Mouse (Mus musculus) erythroblast, adult 5-6 weeks (primary cell): Measurements from ENCODE around the gene Sncb. TPM values are rescaled to one million over a fixed set of nuclear protein-coding genes. Genes with fewer than 3 reads are reported as not detected.

ENCODE experiments used
- ATAC-seq: replicated peaks from 2 replicates; pipeline ENCODE4 v1.8.0; 2016; ENCODE audit warnings: moderate number of reproducible peaks, mild to moderate bottlenecking, moderate TSS enrichment, inconsistent platforms; ENCODE audit not compliant: poor library complexity, low FRiP score, severe bottlenecking
- total RNA-seq, 2 experiments: library from RNA; stranded (forward) in 1 of 2; stranded (reverse) in 1 of 2; fragments of 150-400 nt in 1 of 2; fragments of 200-764, 138-1000 nt in 1 of 2; gene quantifications; 2 replicates each; pipeline versions ENCODE4 v1.2.3 to v1.2.4; 2015 to 2017; ENCODE audit warnings: low replicate concordance in 2 of 2

Gene Sncb
- total RNA-seq, 2 experiments from 2014 or later = not detected

- no peak for ATAC-seq
Observed at GRCm38 (mm10) chr13:54752656-54753055, 13.7 kb downstream of the Sncb start.

GRCm38 (mm10) chr13:54750699-54751098 is 15.7 kb downstream of the Sncb start:
- no peak for ATAC-seq

GRCm38 (mm10) chr13:54749864-54750411 is 16.5 kb downstream of the Sncb start, which contains the start of gene Gprin1:
Gprin1 (minus strand) TSS chr13:54749874.
- no peak for ATAC-seq

DNA sequence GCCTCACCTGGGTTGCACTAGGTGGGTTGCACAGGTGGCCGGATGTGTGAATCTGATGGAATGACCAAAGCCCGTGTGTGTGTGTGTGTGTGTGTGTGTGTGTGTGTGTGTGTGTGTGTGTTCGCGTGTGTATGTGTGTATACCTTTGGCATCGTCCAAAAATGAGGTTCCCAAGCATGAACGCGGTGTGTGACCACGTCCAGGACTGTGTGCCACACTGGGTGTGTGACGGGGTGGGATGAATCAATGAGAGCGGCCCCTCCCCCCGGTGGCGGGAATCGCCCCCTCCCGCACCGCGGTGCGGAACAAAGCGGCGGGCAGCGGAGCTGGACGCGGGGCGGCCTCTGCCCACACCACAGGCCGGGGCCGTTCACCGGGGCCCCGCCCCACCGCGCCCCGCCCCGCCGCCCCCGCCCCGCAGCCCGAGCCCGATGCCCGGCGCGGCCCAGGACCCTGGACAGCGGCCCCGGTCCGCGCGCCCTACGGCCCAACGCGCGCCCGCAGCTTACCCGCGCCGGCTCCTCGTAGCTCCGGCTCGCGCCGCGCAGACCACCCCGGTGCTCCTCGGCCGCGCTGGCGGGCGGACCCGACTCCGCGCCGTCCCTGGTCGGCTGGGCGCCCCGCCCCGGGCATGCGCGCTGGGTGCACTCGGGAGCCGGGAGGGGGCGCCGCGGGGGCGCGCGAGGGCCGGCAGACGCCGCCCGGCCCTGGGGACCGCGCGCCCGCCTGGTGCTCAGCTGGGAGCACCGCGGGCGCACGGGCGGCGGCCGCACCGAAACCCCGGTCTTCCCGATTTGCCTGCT is 17.1 kb downstream of the Sncb start:
- ATAC-seq = no peak

- no peak for ATAC-seq
Observed at GRCm38 (mm10) chr13:54748721-54749060, 17.7 kb downstream of the Sncb start.

- no peak for ATAC-seq
Observed at GRCm38 (mm10) chr13:54748190-54748589, 18.2 kb downstream of the Sncb start.

- no peak for ATAC-seq
Observed at GRCm38 (mm10) chr13:54746896-54747295, 19.5 kb downstream of the Sncb start.

GRCm38 (mm10) chr13:54746110-54746509 is 20.3 kb downstream of the Sncb start:
- no peak for ATAC-seq

DNA sequence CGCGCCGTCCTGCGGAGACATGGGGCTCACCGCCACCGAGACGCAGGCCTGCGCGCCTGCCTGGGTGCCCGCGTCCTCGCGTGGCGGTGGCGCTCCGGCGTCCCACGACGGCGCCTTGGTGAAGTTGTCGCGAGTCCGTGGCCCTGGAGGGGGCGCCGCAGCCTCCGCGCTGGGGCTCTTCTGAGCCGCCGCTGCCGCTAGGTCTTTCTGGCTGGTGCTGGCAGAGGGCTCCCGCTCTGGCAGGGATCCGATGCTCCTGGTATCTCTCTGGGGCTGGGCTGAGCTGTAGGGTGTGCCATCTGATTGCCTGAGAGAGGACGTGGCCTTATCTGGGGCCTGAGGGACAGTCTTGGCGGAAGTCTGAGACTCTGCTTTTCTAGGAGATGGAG is 28.2 kb downstream of the Sncb start:
- no peak for ATAC-seq

DNA sequence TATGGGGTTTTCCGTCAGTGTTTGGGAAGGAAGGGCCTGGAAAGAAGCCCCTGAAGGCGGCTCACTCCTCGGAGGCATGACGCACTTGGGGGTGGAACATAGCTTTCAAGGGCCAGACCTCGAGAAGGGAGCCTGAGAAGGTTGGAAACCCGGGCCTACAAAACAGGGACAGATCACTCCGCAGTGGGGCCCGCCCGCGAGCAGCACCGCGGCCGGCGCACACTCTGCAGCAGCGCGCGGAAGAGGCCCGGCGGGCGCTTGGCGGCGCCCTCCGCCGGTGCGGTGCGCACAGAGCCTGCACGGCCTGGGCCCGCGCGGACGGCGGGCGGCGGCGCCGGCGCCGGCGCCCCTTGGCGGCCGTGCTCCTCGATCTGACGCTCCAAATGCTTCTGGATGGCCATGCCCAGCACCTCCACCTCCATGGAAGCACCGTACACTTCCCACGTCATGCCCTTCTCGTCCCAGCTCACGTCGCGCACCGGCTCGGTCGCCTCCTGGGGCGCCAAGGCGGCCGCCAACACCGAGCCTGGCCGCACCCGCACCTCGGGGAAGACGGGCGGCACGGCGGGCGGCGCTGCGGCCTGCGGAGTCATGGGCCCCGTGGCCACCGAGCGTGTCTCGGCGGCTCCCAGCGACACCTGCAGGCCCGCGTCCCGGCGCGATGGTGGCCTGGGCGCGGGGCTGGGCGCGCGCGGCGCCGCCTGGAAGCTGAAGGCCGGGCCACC is 28.7 kb downstream of the Sncb start:
- no peak for ATAC-seq

DNA sequence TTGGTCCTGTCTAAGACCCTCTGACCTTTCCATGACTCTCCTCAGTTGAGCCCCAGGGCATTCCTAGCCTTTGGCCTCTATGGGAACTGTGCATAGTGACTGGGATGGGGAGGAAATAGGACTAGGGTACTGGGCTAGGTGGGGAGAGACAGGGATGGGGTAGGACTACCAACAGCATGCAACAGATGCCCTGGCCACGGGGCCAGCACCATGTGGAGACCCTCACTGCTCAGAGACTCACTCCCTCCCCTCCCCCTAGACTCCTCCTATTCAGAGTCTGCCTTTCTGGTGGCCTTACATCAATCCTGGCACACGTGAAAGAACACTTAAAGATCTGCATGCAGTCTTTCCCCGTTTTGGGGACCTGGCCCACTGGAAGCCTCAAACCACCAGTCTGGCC is 29.5 kb downstream of the Sncb start:
- ATAC-seq = no peak

GRCm38 (mm10) chr13:54726131-54726530 is 40.3 kb downstream of the Sncb start:
- ATAC-seq = no peak

- no peak for ATAC-seq
Observed at GRCm38 (mm10) chr13:54723143-54723542, 43.3 kb downstream of the Sncb start.

DNA sequence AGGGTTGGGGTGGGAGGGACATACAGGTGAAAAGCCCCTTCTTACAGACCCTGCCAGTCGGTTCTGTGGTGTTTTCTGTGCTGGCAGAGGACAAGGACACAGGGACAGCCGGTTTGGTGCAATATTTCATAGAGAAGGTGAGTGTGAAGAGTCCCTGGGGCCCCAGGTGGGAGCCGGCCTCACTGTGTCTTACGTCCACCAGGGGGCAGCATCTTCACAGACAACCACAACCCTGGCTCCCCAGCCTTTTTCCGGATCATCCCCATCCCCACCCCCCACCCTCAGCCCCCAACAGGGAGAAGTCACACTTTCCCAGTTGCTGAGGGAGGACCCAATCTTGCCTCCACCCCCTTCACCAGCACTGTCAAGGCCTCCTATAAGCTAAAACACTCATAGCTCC is 49.5 kb downstream of the Sncb start:
- 0 out of 2 replicates have a peak, but pooled peaks have one; percentile 53 for ATAC-seq

DNA sequence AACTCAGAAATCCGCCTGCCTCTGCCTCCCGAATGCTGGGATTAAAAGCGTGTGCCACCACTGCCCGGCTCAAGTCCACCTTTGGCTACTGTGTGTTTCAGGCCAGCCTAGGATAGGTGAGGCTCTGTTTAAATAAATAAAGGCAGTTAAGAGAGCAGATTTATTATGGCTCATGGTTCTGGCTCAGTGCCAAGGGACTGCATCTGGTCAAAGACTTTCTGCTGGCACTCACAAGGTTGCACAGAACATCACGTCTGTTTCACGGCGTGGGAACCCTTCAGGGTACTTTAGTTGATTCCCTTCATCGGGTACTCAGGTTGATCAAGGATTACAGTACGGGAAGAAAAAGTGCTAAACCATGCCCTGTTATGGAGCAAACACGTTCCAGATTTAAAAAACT is 51.4 kb downstream of the Sncb start:
- no peak for ATAC-seq

- no peak for ATAC-seq
Observed at GRCm38 (mm10) chr13:54714393-54714792, 52.0 kb downstream of the Sncb start.

DNA sequence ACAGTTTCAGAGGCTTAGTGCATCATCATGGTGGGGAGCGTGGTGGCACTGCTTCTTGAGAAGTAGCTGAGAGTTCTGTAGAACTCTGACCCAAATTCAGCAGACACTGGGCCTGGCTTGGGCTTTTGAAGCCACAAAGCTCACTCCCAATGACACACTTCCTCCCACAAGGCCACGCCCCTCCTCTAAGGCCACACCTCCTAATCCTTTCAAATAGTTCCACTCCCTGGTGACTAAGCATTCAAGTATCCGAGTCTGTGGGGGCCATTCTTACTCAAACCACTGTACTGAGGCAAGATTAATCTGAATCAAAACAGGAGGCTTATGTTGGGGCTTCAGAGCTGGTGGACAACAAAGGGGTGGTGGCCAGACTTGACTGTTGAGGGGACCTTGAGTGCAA is 55.5 kb downstream of the Sncb start:
- ATAC-seq = no peak
